Mouse (Mus musculus) heart, embryonic 11.5 days (tissue): ENCODE results near the gene Sphk2. TPM values are rescaled to one million over a fixed set of nuclear protein-coding genes. Genes with fewer than 3 reads are reported as not detected.
A peak's percentile ranks its signal among the peaks of the same experiment; 100 is the strongest.

Source experiments
- ATAC-seq: fragments of 200-750 bp; cut with Nextera tagmentation; replicated peaks from 2 replicates; pipeline ENCODE4 v1.8.0; 2017; ENCODE audit warnings: moderate library complexity; ENCODE audit not compliant: insufficient number of reproducible peaks, low FRiP score, low TSS enrichment
- H3K27ac ChIP-seq: fragments of 300-500 bp; sonication (generic); 2 replicates; pipeline ENCODE4 v1.5.1; 2014; ENCODE audit warnings: mild to moderate bottlenecking, low read depth, low read length
- H3K27me3 ChIP-seq: fragments of 300-500 bp; sonication (generic); 2 replicates; pipeline ENCODE4 v1.6.1; 2014; ENCODE audit warnings: mild to moderate bottlenecking, low read length, mixed read lengths; ENCODE audit not compliant: control insufficient read depth, insufficient read depth
- H3K36me3 ChIP-seq: fragments of 300-500 bp; sonication (generic); 2 replicates; pipeline ENCODE4 v1.6.1; 2014; ENCODE audit warnings: mild to moderate bottlenecking, low read length, moderate library complexity, mixed read lengths; ENCODE audit not compliant: control insufficient read depth, insufficient read depth
- H3K4me1 ChIP-seq: fragments of 300-500 bp; sonication (generic); 2 replicates; pipeline ENCODE4 v1.6.1; 2014; ENCODE audit warnings: low read length; ENCODE audit not compliant: control insufficient read depth, insufficient read depth
- H3K4me2 ChIP-seq: fragments of 300-500 bp; sonication (generic); 2 replicates; pipeline ENCODE4 v1.6.1; 2014; ENCODE audit warnings: mild to moderate bottlenecking, moderate library complexity
- H3K4me3 ChIP-seq: fragments of 300-500 bp; sonication (generic); 2 replicates; pipeline ENCODE4 v1.5.1; 2014; ENCODE audit warnings: low read depth, low read length
- H3K9ac ChIP-seq: fragments of 300-500 bp; sonication (generic); 2 replicates; pipeline ENCODE4 v1.6.1; 2014; ENCODE audit warnings: mild to moderate bottlenecking, low read depth, low read length, moderate library complexity
- H3K9me3 ChIP-seq: fragments of 300-500 bp; sonication (generic); replicated peaks from 2 replicates; pipeline ENCODE4 v1.6.1; 2016; ENCODE audit warnings: low read length; ENCODE audit not compliant: control insufficient read depth
- WGBS: fragments of 180-500 bp; shearing (Covaris S2); extraction: QIAGEN DNeasy Blood & Tissue Kit; methylation state at CpG from one replicate; pipeline ENCODE4 v1.1.7; 2014; ENCODE audit not compliant: insufficient replicate concordance; 5-methylcytosine and 5-hydroxymethylcytosine counted together
- polyA plus RNA-seq: library from polyadenylated mRNA; unstranded; fragments of >200 nt; fragmentation: Nextera tagmentation; extraction: Ambion mirVana; gene quantifications from 2 replicates; pipeline ENCODE4 v1.2.1, GENCODE M21; 2014

The Sphk2 gene
- polyA plus RNA-seq, 1 experiment from 2014 or later: 13.2 TPM

GRCm38 (mm10) chr7:45711316-45712021 is 6.3 kb downstream of the Sphk2 start:
- peaks cover 23% of the 10 kb centered on the region for H3K36me3 ChIP-seq
- no peaks in the 10 kb centered on the region for H3K27me3 ChIP-seq
- no peak overlapping the region for H3K4me2 ChIP-seq
- H3K9me3 ChIP-seq: no peaks in the 10 kb centered on the region
- H3K4me3 ChIP-seq: no peak overlapping the region
- ATAC-seq: no peak
- 91% methylated on average over 24 of the region's 24 CpGs for WGBS
- H3K27ac ChIP-seq: no peak overlapping the region
- peaks cover 40% of the 10 kb centered on the region for H3K4me1 ChIP-seq
- no peak overlapping the region for H3K9ac ChIP-seq

GRCm38 (mm10) chr7:45710477-45711191 is 7.2 kb downstream of the Sphk2 start:
- no peak for ATAC-seq
- WGBS: 94% methylated on average over 20 of the region's 20 CpGs

GRCm38 (mm10) chr7:45709677-45710355 is 8.0 kb downstream of the Sphk2 start:
- WGBS: 76% methylated on average over 14 of the region's 14 CpGs

More at GRCm38 (mm10) chr7:45710477-45711191, 7.2 kb downstream of the Sphk2 start:
- Histone ChIP-seq H3K36me3 (peaks cover 23% of the 10 kb centered on the region), H3K4me1 (peaks cover 37% of the 10 kb centered on the region), H3K9me3 (no peaks in the 10 kb centered on the region), H3K27me3 (no peaks in the 10 kb centered on the region), H3K9ac (no peak overlapping the region), H3K4me2 (no peak overlapping the region), H3K4me3 (no peak overlapping the region), H3K27ac (no peak overlapping the region)

GRCm38 (mm10) chr7:45709036-45709435 is 8.8 kb downstream of the Sphk2 start:
- 46% methylated on average over 6 of the region's 6 CpGs for WGBS
- Histone ChIP-seq H3K4me2 (no peak overlapping the region), H3K9ac (no peak overlapping the region), H3K9me3 (no peaks in the 10 kb centered on the region), H3K36me3 (peaks cover 23% of the 10 kb centered on the region), H3K4me3 (no peak overlapping the region), H3K27me3 (no peaks in the 10 kb centered on the region), H3K27ac (no peak overlapping the region), H3K4me1 (peaks cover 29% of the 10 kb centered on the region)
- ATAC-seq: no peak

More at GRCm38 (mm10) chr7:45709677-45710355, 8.0 kb downstream of the Sphk2 start:
- no peaks in the 10 kb centered on the region for H3K27me3 ChIP-seq
- H3K9ac ChIP-seq: no peak overlapping the region
- peaks cover 34% of the 10 kb centered on the region for H3K4me1 ChIP-seq
- peaks cover 23% of the 10 kb centered on the region for H3K36me3 ChIP-seq
- H3K4me3 ChIP-seq: no peak overlapping the region
- no peaks in the 10 kb centered on the region for H3K9me3 ChIP-seq
- no peak overlapping the region for H3K27ac ChIP-seq
- no peak for ATAC-seq
- H3K4me2 ChIP-seq: no peak overlapping the region

GRCm38 (mm10) chr7:45708221-45708761 is 9.5 kb downstream of the Sphk2 start:
- H3K9me3 ChIP-seq: no peaks in the 10 kb centered on the region
- no peak overlapping the region for H3K27ac ChIP-seq
- no peak for ATAC-seq
- no peaks in the 10 kb centered on the region for H3K27me3 ChIP-seq
- peaks cover 22% of the 10 kb centered on the region for H3K36me3 ChIP-seq
- peak overlapping the region; percentile 97 for H3K4me2 ChIP-seq
- peaks cover 33% of the 10 kb centered on the region for H3K4me1 ChIP-seq
- 43% methylated on average over 13 of the region's 13 CpGs for WGBS
- no peak overlapping the region; the same call in 1 of the 2 replicates for H3K9ac ChIP-seq
- no peak overlapping the region for H3K4me3 ChIP-seq

GRCm38 (mm10) chr7:45707375-45707967 is 10.3 kb downstream of the Sphk2 start:
- Histone ChIP-seq H3K27me3 (no peaks in the 10 kb centered on the region), H3K9ac (peak overlapping the region; percentile 47; the same call in 1 of the 2 replicates), H3K27ac (peak overlapping the region; percentile 77), H3K36me3 (peaks cover 13% of the 10 kb centered on the region), H3K4me1 (peaks cover 33% of the 10 kb centered on the region), H3K4me3 (peak overlapping the region; percentile 71), H3K4me2 (peak overlapping the region; percentile 97), H3K9me3 (no peaks in the 10 kb centered on the region)
- ATAC-seq: no peak
- 0% methylated on average over 27 of the region's 27 CpGs for WGBS

- H3K36me3 ChIP-seq: peaks cover 6% of the 10 kb centered on the region
- H3K9ac ChIP-seq: peak overlapping the region; percentile 86
- peak overlapping the region; percentile 71 for H3K4me3 ChIP-seq
- ATAC-seq: peak; percentile 29; the same call in 1 of the 2 replicates
- H3K27ac ChIP-seq: peak overlapping the region; percentile 77
- WGBS: 3% methylated on average over 45 of the region's 45 CpGs
- peaks cover 33% of the 10 kb centered on the region for H3K4me1 ChIP-seq
- H3K27me3 ChIP-seq: no peaks in the 10 kb centered on the region
- H3K9me3 ChIP-seq: no peaks in the 10 kb centered on the region
- peak overlapping the region; percentile 97 for H3K4me2 ChIP-seq
Observed at GRCm38 (mm10) chr7:45706721-45707241, 11.0 kb downstream of the Sphk2 start.

- ATAC-seq: 0 out of 2 replicates have a peak, but pooled peaks have one; percentile 20
- peak overlapping the region; percentile 71 for H3K4me3 ChIP-seq
- peaks cover 3% of the 10 kb centered on the region; the same call in 1 of the 2 replicates for H3K36me3 ChIP-seq
- peak overlapping the region; percentile 97 for H3K4me2 ChIP-seq
- no peaks in the 10 kb centered on the region for H3K27me3 ChIP-seq
- H3K27ac ChIP-seq: peak overlapping the region; percentile 79
- WGBS: under 1% methylated on average over 7 of the region's 7 CpGs
- peaks cover 33% of the 10 kb centered on the region for H3K4me1 ChIP-seq
- H3K9me3 ChIP-seq: no peaks in the 10 kb centered on the region
- peak overlapping the region; percentile 86 for H3K9ac ChIP-seq
Observed at GRCm38 (mm10) chr7:45705873-45706281, 11.9 kb downstream of the Sphk2 start.
